Comparison of ENCODE assay signal across 8 mouse cellular contexts in the genomic region with DNA sequence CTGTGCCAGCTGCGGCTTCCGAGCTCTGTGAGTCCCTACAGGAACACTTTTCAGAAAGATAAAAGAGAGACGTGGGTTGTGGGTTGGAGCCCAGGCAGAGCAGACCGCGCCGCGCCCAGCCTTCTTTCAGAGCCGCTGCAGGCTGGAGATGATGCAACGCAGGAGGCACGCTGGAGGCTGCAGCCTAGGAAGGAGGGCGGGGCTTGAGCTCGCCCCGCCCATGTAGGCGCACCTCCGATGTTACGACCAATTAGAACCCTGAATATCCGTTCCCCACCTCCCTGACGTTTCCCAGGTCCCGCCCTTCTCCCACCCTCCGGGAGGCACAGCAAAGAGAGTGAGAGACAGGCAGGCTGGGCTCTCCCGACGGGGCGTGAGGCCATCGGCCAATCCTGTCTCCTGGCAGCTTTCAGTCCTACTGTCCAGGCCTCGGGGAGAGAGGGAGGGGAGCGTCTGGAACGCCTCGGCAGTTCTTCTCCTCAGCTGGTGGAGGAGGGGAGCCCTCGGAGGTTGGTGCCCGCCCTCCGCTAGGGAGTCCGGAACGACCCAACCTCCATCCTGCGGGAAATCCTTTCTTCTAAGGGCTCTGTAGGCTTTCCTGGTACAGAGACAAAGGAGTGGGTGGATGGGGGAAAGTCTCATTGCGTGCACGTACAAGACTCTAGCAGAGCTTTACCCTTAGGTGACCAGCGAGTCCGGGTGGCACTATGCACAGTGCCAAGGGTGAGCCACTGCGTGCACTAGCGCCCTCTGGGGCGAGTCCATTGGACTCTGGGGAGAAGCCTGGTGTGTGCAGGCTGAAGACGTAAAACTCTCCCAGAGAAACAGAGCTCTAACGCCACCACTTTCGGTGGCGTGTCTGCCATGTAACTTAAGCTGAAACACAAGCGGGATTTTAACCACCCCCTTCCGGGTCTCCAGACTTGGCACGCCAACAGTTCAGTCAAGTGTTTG. TPM values are rescaled to one million over a fixed set of nuclear protein-coding genes. Genes with fewer than 3 reads are reported as not detected.
DNase-seq lines count a peak whose midpoint lies in the region; ATAC-seq and TF ChIP-seq lines count a peak whose summit lies in the region.

Gene Slc1a4 (minus strand): TSS at position 153 of the 954 bp plus-strand sequence.

- peak; percentile 99 for ATAC-seq in cerebellum, adult (ENCODE audit: insufficient number of reproducible peaks, low FRiP score, low TSS enrichment)
- ATAC-seq in forebrain, embryonic 13.5 days, result peak; percentile 98
- ATAC-seq in liver, postnatal 0 days, result peak; percentile 96
- ATAC-seq in neural tube, embryonic 14.5 days (ENCODE audit: low read depth), result peak; percentile 99

- peak; percentile 71 for TF ChIP-seq POLR2A in ES-Bruce4 (IDR thresholded peaks at IDR 0.05; ENCODE audit: insufficient read depth, low read length)

- peak within 1 kb of the TSS; percentile 79 for H3K4me3 ChIP-seq in ES-Bruce4 (ENCODE audit: low read depth, low read length)
- H3K4me3 ChIP-seq in forebrain, embryonic 13.5 days, result peak within 1 kb of the TSS; percentile 75
- H3K4me3 ChIP-seq in liver, postnatal 0 days (ENCODE audit: low read depth, low read length), result peak within 1 kb of the TSS; percentile 62
- H3K4me3 ChIP-seq in neural tube, embryonic 14.5 days (ENCODE audit: low read depth, low read length), result peak within 1 kb of the TSS; percentile 73

- H3K4me1 ChIP-seq in ES-Bruce4 (ENCODE audit: control insufficient read depth, insufficient read depth, low read length), result peaks cover 1% of the 10 kb centered on the region
- H3K4me1 ChIP-seq in forebrain, embryonic 13.5 days, result peaks cover 33% of the 10 kb centered on the region
- H3K4me1 ChIP-seq in liver, postnatal 0 days (ENCODE audit: insufficient read depth), result peaks cover 10% of the 10 kb centered on the region
- H3K4me1 ChIP-seq in neural tube, embryonic 14.5 days (ENCODE audit: control insufficient read depth, insufficient read depth, low read length), result peaks cover 7% of the 10 kb centered on the region

- peak within 1 kb of the TSS; percentile 84 for H3K9ac ChIP-seq in ES-Bruce4 (ENCODE audit: low read depth, poor library complexity, severe bottlenecking)
- peak within 1 kb of the TSS; percentile 86 for H3K9ac ChIP-seq in forebrain, embryonic 13.5 days
- H3K9ac ChIP-seq in liver, postnatal 0 days (replicated peaks), result peak within 1 kb of the TSS; percentile 74
- peak within 1 kb of the TSS; percentile 81 for H3K9ac ChIP-seq in neural tube, embryonic 14.5 days (replicated peaks; ENCODE audit: low read depth, low read length)

- peak; percentile 65 for TF ChIP-seq CTCF in ES-Bruce4 (IDR thresholded peaks at IDR 0.05; ENCODE audit: low read depth, low read length)
- TF ChIP-seq CTCF in liver, postnatal 0 days (IDR thresholded peaks at IDR 0.05; ENCODE audit: low read depth), result peak; percentile 94

- DNase-seq in heart, postnatal 10 days, result peak; percentile 94 to 96
- DNase-seq in large intestine, adult 2 months (ENCODE audit: low read depth, low spot score), result peak; percentile 96
- peak; percentile 95 for DNase-seq in liver, postnatal 0 days
- peak; percentile 92 for DNase-seq in testis, postnatal 10 days (ENCODE audit: low spot score)

- H3K4me2 ChIP-seq in forebrain, embryonic 13.5 days, result peak within 1 kb of the TSS; percentile 84
- peak within 1 kb of the TSS; percentile 95 for H3K4me2 ChIP-seq in liver, postnatal 0 days (ENCODE audit: low read depth, low read length)
- peak within 1 kb of the TSS; percentile 76 for H3K4me2 ChIP-seq in neural tube, embryonic 14.5 days (ENCODE audit: low read depth, low read length)

- no peaks in the 10 kb centered on the region for H3K27me3 ChIP-seq in ES-Bruce4 (ENCODE audit: control insufficient read depth, insufficient read depth, low read length, poor library complexity, severe bottlenecking)
- H3K27me3 ChIP-seq in forebrain, embryonic 13.5 days, result no peaks in the 10 kb centered on the region
- H3K27me3 ChIP-seq in liver, postnatal 0 days (ENCODE audit: insufficient read depth, low read length), result no peaks in the 10 kb centered on the region
- no peaks in the 10 kb centered on the region for H3K27me3 ChIP-seq in neural tube, embryonic 14.5 days (ENCODE audit: control insufficient read depth, insufficient read depth, low read length)

- WGBS in forebrain, embryonic 13.5 days, result under 1% methylated on average over 48 of the region's 48 CpGs
- WGBS in large intestine, adult 2 months, result under 1% methylated on average over 48 of the region's 48 CpGs
- WGBS in liver, postnatal 0 days (ENCODE audit: insufficient replicate concordance), result under 1% methylated on average over 48 of the region's 48 CpGs
- WGBS in neural tube, embryonic 14.5 days, result under 1% methylated on average over 48 of the region's 48 CpGs

- no peaks in the 10 kb centered on the region for H3K36me3 ChIP-seq in ES-Bruce4 (ENCODE audit: control insufficient read depth, insufficient read depth, low read length, poor library complexity, severe bottlenecking)
- H3K36me3 ChIP-seq in forebrain, embryonic 13.5 days (ENCODE audit: poor library complexity, severe bottlenecking), result no peaks in the 10 kb centered on the region
- H3K36me3 ChIP-seq in liver, postnatal 0 days (replicated peaks; ENCODE audit: insufficient read depth, low read length), result no peaks in the 10 kb centered on the region
- no peaks in the 10 kb centered on the region for H3K36me3 ChIP-seq in neural tube, embryonic 14.5 days (ENCODE audit: control insufficient read depth, insufficient read depth, low read length)

- intact Hi-C loops in heart, postnatal 10 days (cut with DNase I), result loop anchor here (2.0 to 5.0 kb wide), 5 partner anchors 68 to 1039 kb away; partner anchors contain the start of genes Rab1a and Ugp2

- H3K9me3 ChIP-seq in ES-Bruce4 (replicated peaks; ENCODE audit: control insufficient read depth, insufficient read depth, low read length, poor library complexity, severe bottlenecking), result no peaks in the 10 kb centered on the region
- no peaks in the 10 kb centered on the region for H3K9me3 ChIP-seq in forebrain, embryonic 13.5 days (replicated peaks)
- no peaks in the 10 kb centered on the region for H3K9me3 ChIP-seq in liver, postnatal 0 days (ENCODE audit: low read length)
- no peaks in the 10 kb centered on the region for H3K9me3 ChIP-seq in neural tube, embryonic 14.5 days (ENCODE audit: control insufficient read depth, low read length)

- peak within 1 kb of the TSS; percentile 59 for H3K27ac ChIP-seq in ES-Bruce4 (ENCODE audit: insufficient read depth, low read length)
- peak within 1 kb of the TSS; percentile 98 for H3K27ac ChIP-seq in forebrain, embryonic 13.5 days
- peak within 1 kb of the TSS; percentile 96 for H3K27ac ChIP-seq in liver, postnatal 0 days (ENCODE audit: low read depth)
- peak within 1 kb of the TSS; percentile 91 for H3K27ac ChIP-seq in neural tube, embryonic 14.5 days (ENCODE audit: low read depth, low read length)

- 0 out of 2 replicates have a peak, but pooled peaks have one; percentile 18 for TF ChIP-seq EP300 in ES-Bruce4 (IDR thresholded peaks at IDR 0.05; ENCODE audit: insufficient read depth, low read depth, low read length)
- TF ChIP-seq EP300 in liver, postnatal 0 days (IDR thresholded peaks at IDR 0.05; ENCODE audit: low read depth), result peak; percentile 57

RNA-seq across cellular contexts. Expression of gene Slc1a4, which starts in this region (rescaled TPM):
- polyA plus RNA-seq in ES-Bruce4 (2011; ENCODE audit: insufficient read depth, insufficient read length, low read depth, missing spikeins), result 18.4 and 20.2 TPM in 2 replicates
- polyA plus RNA-seq in forebrain, embryonic 13.5 days (2015; fragmentation: Nextera tagmentation; extraction: Ambion mirVana), result 26.0 and 30.2 TPM in 2 replicates
- total RNA-seq in heart, postnatal 10 days (2021), result 1 to 10 TPM; 3.1 to 3.5 TPM
- 5.7 and 6.2 TPM in 2 replicates for polyA plus RNA-seq in large intestine, adult 2 months (2012; rRNA removed)
- 6.7 and 8.2 TPM in 2 replicates for polyA plus RNA-seq in liver, postnatal 0 days (2015; fragmentation: Nextera tagmentation; extraction: Ambion mirVana)
- polyA plus RNA-seq in neural tube, embryonic 14.5 days (2014; fragmentation: Nextera tagmentation; extraction: Ambion mirVana), result 56.9 and 63.6 TPM in 2 replicates

Comparison
In these comparisons a context has a peak if more than half of its experiments do, and no peak if none do; other contexts are left out.
1. Peak in every context shown above with its lines: DNase-seq, ATAC-seq, H3K4me3 ChIP-seq and H3K27ac ChIP-seq.